Mouse (Mus musculus) heart, postnatal 14 days (tissue): ENCODE data around the gene Rmdn3. TPM values are rescaled to one million over a fixed set of nuclear protein-coding genes. Genes with fewer than 3 reads are reported as not detected.

Experiments
- DNase-seq, 2 experiments: peaks; one replicate each; pipeline ENCODE4 v3.0.0; 2021 to 2022
- intact Hi-C: fragments of 180-260 bp; cut with DNase I; formaldehyde crosslinking; loops from one replicate; pipeline ENCODE4 v1.15.1; 2025
- total RNA-seq, 2 experiments: library from RNA; stranded (reverse); gene quantifications; 2 replicates each; pipeline ENCODE4 v1.2.3; 2021

Rmdn3 gene
- total RNA-seq, 2 experiments from 2014 or later: 18.6 to 20.9 TPM

GRCm38 (mm10) chr2:119112438-119113112 is 44.3 kb downstream of the Rmdn3 start, which contains the start of gene Rad51:
Rad51 (plus strand) TSS chr2:119112793.
- intact Hi-C loops: no loop called here
- peak; percentile 81 to 89 for DNase-seq

GRCm38 (mm10) chr2:119111060-119111459 is 45.8 kb downstream of the Rmdn3 start:
- no peak for DNase-seq
- intact Hi-C loops: no loop called here

- DNase-seq: peak; percentile 33 to 44
- intact Hi-C loops: loop anchor here (2.0 kb wide), 1 partner anchor 80 kb away; no protein-coding TSS in a partner anchor
Observed at GRCm38 (mm10) chr2:119108554-119108953, 48.3 kb downstream of the Rmdn3 start.

- intact Hi-C loops: no loop called here
- no peak for DNase-seq
Observed at GRCm38 (mm10) chr2:119106583-119106982, 50.3 kb downstream of the Rmdn3 start.

GRCm38 (mm10) chr2:119101552-119101951 is 55.3 kb downstream of the Rmdn3 start:
- no peak for DNase-seq
- intact Hi-C loops: no loop called here

Other genes with a start within 250 kb of the Rmdn3 start
- gene Chst14, start 230.5 kb downstream of the Rmdn3 start, total RNA-seq: 10 to 100 TPM; 10.2 to 11.3 TPM
- gene Ccdc32, start 127.6 kb downstream of the Rmdn3 start, total RNA-seq: 10 to 100 TPM; 12.8 TPM
- 1 to 10 TPM; 4.1 to 4.3 TPM for gene Rpusd2, start 122.2 kb downstream of the Rmdn3 start, total RNA-seq
- gene Knl1, start 109.9 kb downstream of the Rmdn3 start, total RNA-seq: 1 to 10 TPM; 3.0 to 4.0 TPM
- 1 to 10 TPM; 2.2 to 3.7 TPM for gene Rad51, start 44.2 kb downstream of the Rmdn3 start, total RNA-seq
- 1 to 10 TPM; 1.3 to 2.2 TPM for gene Gchfr, start 10.7 kb upstream of the Rmdn3 start, total RNA-seq
- gene Gm14137, start 17.5 kb upstream of the Rmdn3 start, total RNA-seq: not detected
- 10 to 100 TPM; 15.7 TPM for gene Zfyve19, start 51.6 kb upstream of the Rmdn3 start, total RNA-seq
- gene Dnajc17, start 51.8 kb upstream of the Rmdn3 start, total RNA-seq: 10 to 100 TPM in 1 of 2 experiments, 1 to 10 TPM in 1; 9.3 to 10.0 TPM
- gene Ppp1r14d, start 72.9 kb upstream of the Rmdn3 start, total RNA-seq: not detected
- under 1 TPM; 0.17 to 0.26 TPM for gene Spint1, start 80.3 kb upstream of the Rmdn3 start, total RNA-seq
- not detected for gene Rhov, start 114.2 kb upstream of the Rmdn3 start, total RNA-seq
- gene Vps18, start 131.7 kb upstream of the Rmdn3 start, total RNA-seq: 10 to 100 TPM; 12.8 to 13.3 TPM
- 10 to 100 TPM; 19.5 to 22.3 TPM for gene Dll4, start 168.8 kb upstream of the Rmdn3 start, total RNA-seq
- gene Chac1, start 194.2 kb upstream of the Rmdn3 start, total RNA-seq: 10 to 100 TPM; 12.8 to 13.0 TPM